Mouse (Mus musculus) megakaryocyte, embryonic 14.5 days (primary cell): Measurements from ENCODE around the gene Lrrc51.

Experiments used
- FLI1 ChIP-seq: IDR thresholded peaks from 2 replicates; pipeline ENCODE4 v1.6.1; 2012; ENCODE audit warnings: low read length, inconsistent platforms, mixed read lengths
- GATA1 ChIP-seq: IDR thresholded peaks from 3 replicates; pipeline ENCODE4 v1.6.1; 2012; ENCODE audit warnings: mixed read lengths, low read length, inconsistent platforms, borderline replicate concordance

GRCm38 (mm10) chr7:101871296-101871695 is 62.4 kb downstream of the Lrrc51 start:
- no peak for TF ChIP-seq GATA1
- no peak for TF ChIP-seq FLI1
